Mouse (Mus musculus): ENCODE results near the gene Kirrel2. TPM values are rescaled to one million over a fixed set of nuclear protein-coding genes. Genes with fewer than 3 reads are reported as not detected.
A peak's percentile ranks its signal among the peaks of the same experiment; 100 is the strongest.
"Not testable (repeated sequence)": the region's sequence is repeated elsewhere in the genome, so short reads cannot be mapped to it uniquely, and the experiment has no call there.

Gene Kirrel2
- 0.03 and 0.37 TPM in 2 replicates for polyA plus RNA-seq (2015; fragmentation: Nextera tagmentation; extraction: Ambion mirVana)

- Histone ChIP-seq H3K27me3 (peaks cover 99% of the 10 kb centered on the region), H3K4me3 (replicated peaks) (no peak within 1 kb of the TSS), H3K9ac (no peak within 1 kb of the TSS), H3K27ac (replicated peaks) (no peak within 1 kb of the TSS), H3K9me3 (replicated peaks) (no peaks in the 10 kb centered on the region), H3K4me1 (replicated peaks) (peaks cover 9% of the 10 kb centered on the region), H3K36me3 (replicated peaks) (no peaks in the 10 kb centered on the region), H3K4me2 (no peak within 1 kb of the TSS)
- ATAC-seq (ENCODE audit: insufficient read depth), result no peak
- WGBS (ENCODE audit: insufficient replicate concordance), result 5% methylated on average over 16 of the region's 16 CpGs
These were observed at the start of gene Kirrel2, which contains the start of gene Nphs1 for GRCm38 (mm10) chr7:30457629-30458330. Gene Kirrel2 (minus strand): TSS chr7:30457690. Gene Nphs1 (plus strand): TSS chr7:30458315.

GRCm38 (mm10) chr7:30501159-30501558 lies 43.7 kb upstream of the Kirrel2 start:
- H3K4me3 ChIP-seq (replicated peaks); H3K9ac ChIP-seq; H3K27me3 ChIP-seq; H3K4me2 ChIP-seq; H3K9me3 ChIP-seq (replicated peaks); ATAC-seq (ENCODE audit: insufficient read depth); H3K36me3 ChIP-seq (replicated peaks); H3K4me1 ChIP-seq (replicated peaks); H3K27ac ChIP-seq (replicated peaks): not testable (repeated sequence)
- WGBS (ENCODE audit: insufficient replicate concordance), result 54% methylated on average over 5 of the region's 5 CpGs

- not testable (repeated sequence) for H3K27ac ChIP-seq (replicated peaks); H3K4me3 ChIP-seq (replicated peaks); H3K9ac ChIP-seq; H3K9me3 ChIP-seq (replicated peaks); H3K27me3 ChIP-seq; ATAC-seq (ENCODE audit: insufficient read depth); H3K4me1 ChIP-seq (replicated peaks); H3K36me3 ChIP-seq (replicated peaks)
- WGBS (ENCODE audit: insufficient replicate concordance), result 39% methylated on average over 5 of the region's 5 CpGs
- H3K4me2 ChIP-seq, result peak overlapping the region; percentile 42
These were observed 38.1 kb upstream of the Kirrel2 start for GRCm38 (mm10) chr7:30495506-30496042.

- Histone ChIP-seq H3K9ac (peak within 1 kb of the TSS; percentile 37; the same call in 1 of the 2 replicates), H3K4me3 (replicated peaks) (peak within 1 kb of the TSS; percentile 51), H3K9me3 (replicated peaks) (no peaks in the 10 kb centered on the region), H3K36me3 (replicated peaks) (no peaks in the 10 kb centered on the region), H3K4me1 (replicated peaks) (0 out of 2 replicates have a peak, but pooled peaks cover 3% of the 10 kb centered on the region), H3K27ac (replicated peaks) (peak within 1 kb of the TSS; percentile 45), H3K27me3 (peaks cover 4% of the 10 kb centered on the region; the same call in 1 of the 2 replicates), H3K4me2 (peak within 1 kb of the TSS; percentile 42)
- WGBS (ENCODE audit: insufficient replicate concordance), result 50% methylated on average over 11 of the region's 11 CpGs
- ATAC-seq (ENCODE audit: insufficient read depth), result peak; percentile 80
These were observed 36.0 kb upstream of the Kirrel2 start, which contains the start of gene Prodh2 for GRCm38 (mm10) chr7:30493401-30493931. Gene Prodh2 (plus strand): TSS chr7:30493622.

- ATAC-seq (ENCODE audit: insufficient read depth), result no peak
- 17% methylated on average over 4 of the region's 4 CpGs for WGBS (ENCODE audit: insufficient replicate concordance)
- no peak overlapping the region for H3K4me2 ChIP-seq
- H3K9me3 ChIP-seq (replicated peaks), result no peaks in the 10 kb centered on the region
- no peaks in the 10 kb centered on the region for H3K36me3 ChIP-seq (replicated peaks)
- H3K4me3 ChIP-seq (replicated peaks), result no peak overlapping the region
- 0 out of 2 replicates have a peak overlapping the region, but pooled peaks have one; percentile 4 for H3K27ac ChIP-seq (replicated peaks)
- H3K27me3 ChIP-seq, result peaks cover 4% of the 10 kb centered on the region; the same call in 1 of the 2 replicates
- H3K9ac ChIP-seq, result no peak overlapping the region
- H3K4me1 ChIP-seq (replicated peaks), result 0 out of 2 replicates have a peak, but pooled peaks cover 3% of the 10 kb centered on the region
These were observed 35.3 kb upstream of the Kirrel2 start for GRCm38 (mm10) chr7:30492765-30493164.

- no peak for ATAC-seq (ENCODE audit: insufficient read depth)
- Histone ChIP-seq H3K27me3 (peaks cover 4% of the 10 kb centered on the region; the same call in 1 of the 2 replicates), H3K27ac (replicated peaks) (no peak overlapping the region), H3K9ac (no peak overlapping the region), H3K4me2 (no peak overlapping the region), H3K4me3 (replicated peaks) (no peak overlapping the region), H3K36me3 (replicated peaks) (no peaks in the 10 kb centered on the region), H3K4me1 (replicated peaks) (0 out of 2 replicates have a peak, but pooled peaks cover 3% of the 10 kb centered on the region), H3K9me3 (replicated peaks) (no peaks in the 10 kb centered on the region)
- 24% methylated on average over 6 of the region's 6 CpGs for WGBS (ENCODE audit: insufficient replicate concordance)
These were observed 33.4 kb upstream of the Kirrel2 start for GRCm38 (mm10) chr7:30490957-30491307.

- H3K36me3 ChIP-seq (replicated peaks), result no peaks in the 10 kb centered on the region
- H3K27ac ChIP-seq (replicated peaks), result no peak overlapping the region
- H3K4me2 ChIP-seq, result no peak overlapping the region
- ATAC-seq (ENCODE audit: insufficient read depth), result no peak
- H3K4me1 ChIP-seq (replicated peaks), result 0 out of 2 replicates have a peak, but pooled peaks cover 3% of the 10 kb centered on the region
- H3K27me3 ChIP-seq, result peaks cover 4% of the 10 kb centered on the region; the same call in 1 of the 2 replicates
- no peak overlapping the region for H3K9ac ChIP-seq
- WGBS (ENCODE audit: insufficient replicate concordance), result 25% methylated on average over 16 of the region's 16 CpGs
- H3K4me3 ChIP-seq (replicated peaks), result no peak overlapping the region
- H3K9me3 ChIP-seq (replicated peaks), result no peaks in the 10 kb centered on the region
These were observed 32.9 kb upstream of the Kirrel2 start for GRCm38 (mm10) chr7:30490251-30490956.

GRCm38 (mm10) chr7:30484250-30484649 lies 26.8 kb upstream of the Kirrel2 start:
- Histone ChIP-seq H3K36me3 (replicated peaks) (no peaks in the 10 kb centered on the region), H3K9me3 (replicated peaks) (no peaks in the 10 kb centered on the region), H3K27ac (replicated peaks) (no peak overlapping the region), H3K9ac (no peak overlapping the region), H3K4me1 (replicated peaks) (no peaks in the 10 kb centered on the region), H3K27me3 (peaks cover 6% of the 10 kb centered on the region; the same call in 1 of the 2 replicates), H3K4me2 (no peak overlapping the region), H3K4me3 (replicated peaks) (no peak overlapping the region)
- 14% methylated on average over 8 of the region's 8 CpGs for WGBS (ENCODE audit: insufficient replicate concordance)
- no peak for ATAC-seq (ENCODE audit: insufficient read depth)

- Histone ChIP-seq H3K27ac (replicated peaks) (no peak overlapping the region), H3K4me2 (peak overlapping the region; percentile 41), H3K4me1 (replicated peaks) (0 out of 2 replicates have a peak, but pooled peaks cover 4% of the 10 kb centered on the region), H3K36me3 (replicated peaks) (no peaks in the 10 kb centered on the region), H3K9me3 (replicated peaks) (no peaks in the 10 kb centered on the region), H3K27me3 (peaks cover 11% of the 10 kb centered on the region; the same call in 1 of the 2 replicates), H3K4me3 (replicated peaks) (no peak overlapping the region; the same call in 1 of the 2 replicates), H3K9ac (no peak overlapping the region)
- 12% methylated on average over 32 of the region's 32 CpGs for WGBS (ENCODE audit: insufficient replicate concordance)
- ATAC-seq (ENCODE audit: insufficient read depth), result no peak
These were observed 20.2 kb upstream of the Kirrel2 start for GRCm38 (mm10) chr7:30477415-30478381.

GRCm38 (mm10) chr7:30476136-30476535 lies 18.6 kb upstream of the Kirrel2 start:
- H3K9me3 ChIP-seq (replicated peaks); H3K9ac ChIP-seq; H3K27ac ChIP-seq (replicated peaks); H3K36me3 ChIP-seq (replicated peaks); H3K4me1 ChIP-seq (replicated peaks); ATAC-seq (ENCODE audit: insufficient read depth); H3K4me3 ChIP-seq (replicated peaks); H3K4me2 ChIP-seq: not testable (repeated sequence)
- 65% methylated on average over 7 of the region's 7 CpGs for WGBS (ENCODE audit: insufficient replicate concordance)
- peaks cover 11% of the 10 kb centered on the region; the same call in 1 of the 2 replicates for H3K27me3 ChIP-seq

All from liver, embryonic 15.5 days (tissue).